In genomic region chr11:70077441-70077840, GRCm38 (mm10) we compare ENCODE assay signal across 20 mouse cellular contexts. TPM values are rescaled to one million over a fixed set of nuclear protein-coding genes. Genes with fewer than 3 reads are reported as not detected.
"Had no signal": no experiment of that assay in that cellular context is flagged by ENCODE, and none has a peak within 500 bp of the region (broad histone marks: within the 10 kb centered on the region; RNA-seq: fewer than 3 reads in every experiment).

No protein-coding gene starts in this region.

- H3K9ac ChIP-seq: limb, embryonic 13.5 days; liver, embryonic 15.5 days; midbrain, embryonic 15.5 days; neural tube, embryonic 12.5 days had no signal

- H3K4me2 ChIP-seq: limb, embryonic 13.5 days; liver, embryonic 11.5 days; liver, embryonic 15.5 days; midbrain, embryonic 11.5 days; midbrain, embryonic 15.5 days; neural tube, embryonic 12.5 days had no signal

- H3K4me3 ChIP-seq: layer of hippocampus, adult 2 months; limb, embryonic 13.5 days; liver, embryonic 15.5 days; megakaryocyte, embryonic 14.5 days; midbrain, embryonic 15.5 days; neural tube, embryonic 12.5 days had no signal

- H3K4me1 ChIP-seq: midbrain, embryonic 15.5 days; neural tube, embryonic 12.5 days had no signal

- H3K27me3 ChIP-seq: midbrain, embryonic 15.5 days; neural tube, embryonic 12.5 days had no signal

- H3K27ac ChIP-seq: layer of hippocampus, adult 2 months; limb, embryonic 13.5 days; liver, embryonic 15.5 days; midbrain, embryonic 15.5 days; neural tube, embryonic 12.5 days; stomach, postnatal 0 days had no signal

- ATAC-seq: midbrain, embryonic 15.5 days had no signal

- H3K9me3 ChIP-seq: limb, embryonic 13.5 days; liver, embryonic 15.5 days; midbrain, embryonic 15.5 days; neural tube, embryonic 12.5 days had no signal

- H3K36me3 ChIP-seq: limb, embryonic 13.5 days; liver, embryonic 15.5 days; midbrain, embryonic 15.5 days; neural tube, embryonic 12.5 days had no signal

- DNase-seq: kidney, adult 18-20 months; kidney, postnatal 10 days; kidney, postnatal 4 days; left cerebral cortex, postnatal 4 days; lung, postnatal 36 days; thymus, postnatal 4 days had no signal

RNA-seq across cellular contexts. Expression of gene Asgr2, which starts 15.0 kb away (rescaled TPM):
- total RNA-seq: layer of hippocampus, adult 2 months; layer of hippocampus, postnatal 10 days; left cerebral cortex, postnatal 4 days; neutrophil, adult 5-6 weeks had no signal
- polyA plus RNA-seq: kidney, embryonic 14.5 days; limb, embryonic 13.5 days; lung, embryonic 16.5 days; midbrain, embryonic 11.5 days; midbrain, embryonic 15.5 days had no signal

RNA-seq across cellular contexts. Expression of gene Asgr1, which starts 23.6 kb away (rescaled TPM):
- total RNA-seq: monocyte, adult 5-6 weeks; neutrophil, adult 5-6 weeks had no signal
- polyA plus RNA-seq: lung, embryonic 16.5 days had no signal

RNA-seq across cellular contexts. Expression of gene Mgl2, which starts 52.7 kb away (rescaled TPM):
- total RNA-seq: neutrophil, adult 5-6 weeks had no signal
